Mouse (Mus musculus) cerebellum, adult 9-10 months (tissue): ENCODE measurements around the gene Avil.

ENCODE experiments used
- DNase-seq: peaks from one replicate; pipeline ENCODE4 v3.0.0; 2022

Avil gene

DNA sequence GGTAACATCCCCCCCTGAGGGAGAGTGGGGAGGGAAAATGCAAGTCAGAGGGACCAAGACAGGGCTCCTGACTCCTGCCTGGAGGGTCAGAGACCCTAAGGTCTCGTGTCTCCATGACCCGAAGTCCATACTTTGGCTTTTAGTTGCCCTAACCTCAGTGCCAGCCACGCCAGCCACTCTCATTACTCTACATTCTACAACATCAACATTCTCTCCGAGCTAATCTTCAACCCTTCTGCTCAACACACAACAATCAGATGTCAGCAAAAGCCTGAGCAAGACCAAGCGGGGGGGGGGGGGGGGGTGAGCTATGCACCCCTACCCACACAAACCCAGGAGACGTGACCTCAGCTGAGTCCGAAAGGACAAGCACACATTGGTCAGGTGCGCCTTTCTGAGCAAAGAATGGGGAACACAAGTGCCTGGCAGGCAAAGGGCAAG is 32.8 kb downstream of the Avil start:
- DNase-seq: no peak

DNA sequence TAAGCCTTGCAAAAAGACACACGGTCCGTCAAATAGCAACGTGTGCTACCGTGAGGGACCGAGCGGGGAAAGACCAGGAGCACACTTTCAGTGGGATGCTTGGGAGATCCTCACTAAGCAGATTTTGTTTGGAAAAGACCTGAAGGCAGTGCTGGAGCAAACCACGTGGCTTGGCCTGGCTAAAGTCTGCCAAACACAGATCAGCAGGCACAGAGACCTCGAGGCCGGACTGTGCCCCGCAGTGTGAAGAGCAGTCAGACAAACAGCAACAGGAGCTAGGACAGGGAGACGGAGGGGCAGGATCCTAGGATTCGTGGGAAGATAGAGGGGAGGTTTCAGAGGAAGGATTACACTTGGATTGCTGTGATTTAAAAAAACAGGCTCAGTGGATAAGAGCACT is 35.8 kb downstream of the Avil start:
- DNase-seq: no peak

DNA sequence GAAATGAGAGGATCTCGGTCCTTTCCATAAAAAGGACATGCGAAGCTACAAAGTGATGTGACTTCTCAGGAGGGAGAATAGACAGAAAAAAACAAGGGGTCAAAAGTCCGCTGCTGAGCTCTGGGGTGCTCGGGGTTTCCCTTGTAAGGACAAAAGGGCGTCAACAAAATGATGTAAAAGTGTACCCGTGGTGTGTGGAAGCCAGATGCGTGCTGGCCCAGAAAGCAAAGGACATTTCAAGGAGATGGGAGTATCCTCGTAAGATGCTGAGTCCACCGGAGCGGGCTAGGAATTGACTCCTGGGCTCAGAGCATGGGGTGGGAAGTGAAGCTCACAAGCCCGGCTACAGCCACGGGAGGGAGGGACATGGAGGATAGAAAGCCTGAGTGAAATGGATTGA is 37.1 kb downstream of the Avil start:
- no peak for DNase-seq

DNA sequence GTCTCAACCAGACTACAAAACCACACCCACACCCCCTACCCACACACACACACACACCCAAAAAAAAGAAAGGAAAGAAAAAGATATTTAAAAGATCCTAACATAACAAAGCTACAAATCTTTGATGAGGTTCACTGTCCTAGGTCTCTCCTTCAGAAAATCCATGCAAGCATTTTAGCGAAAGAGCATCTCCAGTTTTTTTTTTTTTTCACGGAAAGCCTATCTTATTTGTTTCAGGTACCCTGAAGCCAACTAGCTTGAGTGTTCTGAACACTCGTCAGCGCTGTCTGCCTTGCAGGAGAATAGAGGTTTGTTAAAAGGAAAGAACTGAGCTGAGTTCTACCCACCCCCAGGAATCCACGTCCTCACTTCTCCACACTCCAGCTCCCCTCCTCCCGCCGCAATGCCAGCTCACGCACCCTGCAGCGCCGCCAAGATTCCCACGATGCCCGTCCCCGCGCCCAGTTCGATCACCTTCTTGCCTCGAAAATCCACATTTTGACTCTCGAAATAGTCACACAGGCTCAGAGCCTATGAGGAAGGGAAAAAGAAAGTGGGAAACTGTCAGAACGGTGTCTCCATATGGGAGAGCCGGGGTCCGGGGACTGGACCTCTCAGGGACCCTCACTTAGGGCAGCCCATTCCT is 40.2 kb downstream of the Avil start:
- no peak for DNase-seq

DNA sequence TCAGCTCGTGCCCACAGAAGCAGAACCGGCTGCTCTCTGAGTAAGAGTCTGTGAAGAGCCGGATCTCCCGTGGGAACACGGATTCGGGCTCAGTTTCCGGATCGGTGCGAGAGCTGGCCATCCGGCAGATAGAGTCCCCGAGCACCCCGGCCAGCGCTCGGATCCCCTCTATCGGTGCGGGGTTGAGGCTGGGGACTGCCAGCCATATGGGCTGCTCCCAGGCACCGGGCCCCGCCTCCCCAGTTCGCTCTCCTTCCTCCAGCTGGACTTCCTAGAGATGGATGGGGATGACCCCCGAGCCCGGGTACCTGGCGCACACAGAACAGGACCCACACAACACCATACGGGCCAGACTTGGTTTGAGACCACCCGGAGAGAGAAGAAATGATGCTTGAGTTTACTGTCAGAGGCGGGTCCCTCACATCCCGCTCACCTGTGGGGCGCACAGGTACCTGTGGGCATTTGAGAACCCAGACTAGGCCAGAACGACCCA is 40.8 kb downstream of the Avil start, which contains the start of the genes Mettl1 and Eef1akmt3:
Mettl1 (plus strand) TSS at position 141 of the 493 bp plus-strand sequence.
Eef1akmt3 (minus strand) TSS at position 240 of the 493 bp plus-strand sequence.
- DNase-seq: no peak

DNA sequence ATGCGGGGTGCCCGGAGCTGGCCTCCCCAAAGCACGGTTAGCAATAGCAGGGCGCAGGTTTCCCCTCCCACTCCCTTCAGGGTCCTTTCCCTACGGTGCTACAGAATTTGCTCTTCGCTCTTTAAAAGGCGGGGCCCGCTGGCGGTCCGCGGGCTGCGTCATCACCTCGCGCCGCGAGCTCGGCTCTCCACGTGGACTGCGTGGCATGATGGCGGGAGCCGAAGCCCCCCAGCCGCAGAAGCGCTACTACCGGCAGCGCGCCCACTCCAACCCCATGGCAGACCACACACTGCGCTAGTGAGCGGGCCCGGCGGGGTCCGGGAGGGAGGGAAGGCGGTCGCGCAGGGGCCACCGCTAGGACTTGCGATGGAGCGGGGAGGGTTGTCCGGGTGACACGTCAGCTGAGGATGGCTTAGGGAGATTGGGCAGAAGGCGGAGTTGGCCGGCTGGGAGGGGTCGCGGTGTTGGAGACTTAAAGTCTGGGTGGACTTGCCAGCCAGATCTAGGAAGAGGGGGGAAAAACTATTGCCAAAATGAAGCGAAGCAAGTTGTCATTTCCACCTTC is 41.3 kb downstream of the Avil start:
- DNase-seq: peak; percentile 87

DNA sequence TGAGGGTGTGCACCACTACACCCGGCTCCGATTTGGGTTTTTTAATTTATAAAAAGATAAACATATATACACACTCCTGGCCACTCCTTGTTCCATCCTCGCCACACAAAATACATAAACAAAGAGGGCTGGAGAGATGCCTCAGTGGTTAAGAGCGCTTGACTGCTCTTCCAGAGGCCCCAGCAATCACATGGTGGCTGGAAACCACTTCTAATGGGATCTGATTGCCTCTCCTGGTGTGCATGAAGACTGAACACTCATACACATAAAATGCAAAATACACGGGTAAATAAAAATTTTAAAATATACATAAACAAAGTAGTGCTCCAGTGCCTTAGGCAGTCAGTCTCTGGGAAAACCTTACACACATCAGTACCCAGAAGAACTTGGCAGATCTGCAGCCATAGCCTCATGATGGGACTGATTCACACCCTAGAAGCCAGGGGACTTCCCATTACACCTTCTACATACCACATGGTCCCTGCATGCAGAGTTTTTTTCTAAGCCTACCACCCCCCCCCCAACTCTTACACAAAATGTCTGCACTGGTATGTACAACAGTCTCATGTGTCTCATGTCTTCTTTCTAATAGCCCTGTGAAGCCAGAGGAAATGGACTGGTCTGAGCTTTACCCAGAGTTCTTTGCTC is 42.1 kb downstream of the Avil start:
- no peak for DNase-seq

DNA sequence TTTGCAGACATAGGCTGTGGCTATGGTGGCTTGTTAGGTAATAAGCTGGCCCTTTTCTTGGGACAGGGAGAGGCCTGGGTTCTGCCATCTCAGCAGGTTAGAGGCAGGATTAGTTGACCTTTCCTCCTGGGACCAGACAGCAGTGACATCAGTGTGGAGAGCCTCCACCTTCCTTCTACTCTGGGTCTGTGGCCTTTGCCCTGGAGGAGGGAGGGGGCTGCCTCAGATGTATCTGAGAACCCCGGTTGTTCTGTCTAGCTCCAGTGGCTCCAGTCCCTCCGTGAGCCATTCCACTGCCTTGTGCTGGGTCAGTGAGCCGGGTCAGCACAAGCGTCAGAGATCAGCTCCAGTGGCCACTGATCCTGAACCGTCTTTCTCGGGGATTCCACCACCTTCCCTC is 42.7 kb downstream of the Avil start:
- no peak for DNase-seq

DNA sequence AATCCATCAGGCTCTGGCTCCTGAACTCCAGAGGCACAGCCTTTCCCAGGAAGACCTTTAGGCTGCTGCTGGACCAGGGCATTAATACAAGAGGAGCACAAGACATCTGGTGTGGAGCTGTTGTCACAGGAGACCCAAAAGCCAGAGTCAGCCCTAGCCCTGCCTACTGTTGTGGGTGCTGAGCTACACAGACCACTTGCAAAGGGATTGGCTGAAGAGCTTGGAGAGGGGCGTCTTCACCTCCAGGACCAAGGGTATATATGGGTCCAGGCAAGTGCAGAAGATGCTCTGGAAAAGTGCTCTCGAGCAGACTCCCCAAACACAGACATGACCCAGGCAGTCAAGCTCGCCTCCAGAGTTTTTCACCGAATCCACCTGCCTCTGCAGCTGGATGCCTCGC is 47.4 kb downstream of the Avil start, which contains the start of gene Cyp27b1:
Cyp27b1 (plus strand) TSS at position 297 of the 400 bp plus-strand sequence.
- DNase-seq: no peak

DNA sequence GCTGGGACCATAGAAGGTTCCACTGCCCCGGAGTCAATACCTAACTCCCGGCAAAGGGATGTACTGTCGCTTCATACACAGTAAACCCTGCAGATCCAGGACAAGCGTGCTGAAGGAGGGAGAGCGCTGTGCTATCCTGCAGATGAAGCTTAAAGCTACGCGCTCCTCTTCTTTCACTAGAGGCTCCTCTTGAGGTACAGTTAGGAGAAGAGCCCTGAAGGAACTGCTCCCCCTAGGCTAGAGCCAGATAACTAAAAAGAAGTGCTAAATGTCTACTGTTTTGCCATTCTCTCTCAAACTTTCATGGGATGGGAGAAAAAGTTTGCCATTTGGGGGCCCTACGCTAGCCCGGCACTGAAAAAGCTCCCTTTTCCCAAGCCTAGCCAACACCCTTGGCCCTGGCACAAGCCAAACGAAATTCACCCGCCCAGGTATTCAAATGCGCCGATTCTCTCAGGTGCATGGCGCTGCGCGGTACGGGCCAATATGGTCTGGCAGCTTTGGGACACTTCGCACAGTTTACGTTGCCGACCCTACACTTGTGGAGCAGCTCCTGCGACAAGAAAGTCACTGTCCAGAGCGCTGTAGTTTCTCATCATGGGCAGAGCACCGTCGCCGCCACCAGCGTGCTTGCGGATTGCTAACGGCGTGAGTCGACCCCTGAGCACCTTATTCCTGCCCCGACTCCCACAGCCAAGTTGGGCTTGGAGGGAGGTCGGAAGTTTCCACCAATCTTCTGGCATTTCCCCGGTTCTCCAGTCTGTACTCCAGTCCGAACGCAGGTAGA is 48.3 kb downstream of the Avil start:
- no peak for DNase-seq

DNA sequence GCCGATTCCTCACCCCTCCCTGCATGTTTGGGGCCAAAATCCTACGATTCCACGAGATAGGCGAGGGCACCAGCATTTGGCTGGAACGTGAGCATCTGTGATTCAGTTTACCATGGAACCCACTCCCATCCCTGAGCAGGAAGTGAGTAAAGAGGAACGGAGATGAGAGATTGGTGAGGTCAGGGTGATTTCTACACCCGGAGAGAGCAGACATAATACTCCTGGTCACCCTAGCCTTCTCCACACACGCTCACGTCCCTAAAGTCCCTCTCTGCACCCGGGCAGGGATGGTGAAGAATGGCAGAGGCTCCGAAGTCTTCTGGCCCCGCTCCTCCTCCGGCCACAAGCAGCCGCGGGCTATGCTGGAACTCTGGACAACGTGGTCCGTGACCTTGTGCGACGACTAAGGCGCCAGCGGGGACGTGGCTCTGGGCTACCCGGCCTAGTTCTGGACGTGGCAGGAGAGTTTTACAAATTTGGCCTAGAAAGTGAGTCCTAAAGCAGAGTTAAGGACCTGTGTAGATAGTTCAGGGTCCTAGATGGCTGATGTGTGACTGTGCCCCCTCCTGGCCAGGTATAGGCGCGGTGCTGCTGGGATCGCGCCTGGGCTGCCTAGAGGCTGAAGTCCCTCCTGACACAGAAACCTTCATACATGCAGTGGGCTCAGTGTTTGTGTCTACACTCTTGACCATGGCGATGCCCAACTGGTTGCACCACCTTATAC is 49.0 kb downstream of the Avil start:
- DNase-seq: no peak

DNA sequence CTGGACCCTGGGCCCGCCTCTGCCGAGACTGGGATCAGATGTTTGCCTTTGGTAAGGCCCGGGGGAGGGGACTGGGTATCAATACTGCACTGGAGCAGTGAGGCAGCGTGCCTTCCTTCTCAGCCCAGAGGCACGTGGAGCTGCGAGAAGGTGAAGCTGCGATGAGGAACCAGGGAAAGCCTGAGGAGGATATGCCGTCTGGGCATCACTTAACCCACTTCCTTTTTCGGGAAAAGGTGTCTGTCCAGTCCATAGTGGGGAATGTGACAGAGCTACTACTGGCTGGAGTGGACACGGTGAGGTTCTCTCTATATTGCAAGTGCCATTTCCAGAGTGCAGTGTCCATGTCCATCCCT is 49.6 kb downstream of the Avil start:
- DNase-seq: no peak

DNA sequence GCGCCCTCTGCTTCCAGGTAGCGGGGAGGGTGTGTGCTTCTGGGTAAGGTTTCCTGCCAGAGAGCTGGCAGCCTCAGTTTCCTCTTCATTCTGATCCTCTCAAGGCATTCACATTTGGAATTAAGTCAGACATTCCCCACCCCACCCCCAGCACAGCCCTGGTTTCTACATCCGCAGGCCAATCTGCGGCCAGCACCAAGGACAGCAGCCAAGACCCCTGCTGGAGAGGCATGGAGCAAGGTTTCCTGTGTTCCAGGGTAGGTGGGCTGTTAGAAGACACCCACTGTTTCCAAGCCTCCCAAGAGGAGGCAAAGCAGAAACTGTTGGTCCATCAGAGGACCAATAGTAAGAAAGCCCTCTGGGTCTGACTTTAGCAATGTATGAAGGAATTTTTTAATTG is 54.1 kb downstream of the Avil start:
- DNase-seq: no peak

DNA sequence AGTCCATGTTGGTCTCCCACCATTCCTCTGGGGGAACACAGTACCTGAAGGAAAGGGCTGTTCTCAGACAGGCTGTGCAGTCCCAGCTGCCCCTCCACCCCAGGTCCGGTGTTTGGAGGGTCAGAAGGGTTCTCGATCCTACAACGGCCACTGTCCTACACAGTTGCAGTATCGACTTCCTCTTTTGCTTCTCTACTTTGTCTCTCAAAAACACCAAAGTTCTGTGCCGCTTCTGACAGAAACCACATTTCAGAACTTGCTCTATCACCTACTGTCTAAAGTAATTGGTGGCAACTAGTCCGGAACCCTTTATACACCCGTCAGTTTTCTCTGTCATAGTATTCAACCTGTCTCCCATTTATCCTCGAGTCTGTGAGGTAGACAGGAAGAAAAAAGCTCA is 54.9 kb downstream of the Avil start:
- DNase-seq: no peak

DNA sequence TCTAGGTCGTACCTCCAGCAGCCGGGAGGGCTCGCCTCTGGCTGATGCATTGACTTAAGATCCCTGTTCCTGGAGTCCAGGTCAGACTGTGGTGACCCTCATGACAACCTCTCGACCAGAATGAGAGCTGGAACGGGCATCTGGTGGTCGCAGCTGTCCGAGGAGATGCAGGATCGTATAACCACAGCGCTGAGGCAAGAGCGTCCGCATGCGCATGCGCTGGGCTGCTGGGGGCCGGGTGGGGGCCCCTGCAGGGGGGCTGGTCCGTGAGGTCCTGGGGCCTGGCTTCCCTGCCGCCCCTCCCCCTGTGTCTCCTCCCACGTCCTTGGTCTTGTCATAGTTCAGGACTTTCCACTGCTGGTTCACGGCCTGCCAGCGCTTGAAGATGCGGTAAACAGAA is 56.0 kb downstream of the Avil start:
- peak; percentile 43 for DNase-seq

DNA sequence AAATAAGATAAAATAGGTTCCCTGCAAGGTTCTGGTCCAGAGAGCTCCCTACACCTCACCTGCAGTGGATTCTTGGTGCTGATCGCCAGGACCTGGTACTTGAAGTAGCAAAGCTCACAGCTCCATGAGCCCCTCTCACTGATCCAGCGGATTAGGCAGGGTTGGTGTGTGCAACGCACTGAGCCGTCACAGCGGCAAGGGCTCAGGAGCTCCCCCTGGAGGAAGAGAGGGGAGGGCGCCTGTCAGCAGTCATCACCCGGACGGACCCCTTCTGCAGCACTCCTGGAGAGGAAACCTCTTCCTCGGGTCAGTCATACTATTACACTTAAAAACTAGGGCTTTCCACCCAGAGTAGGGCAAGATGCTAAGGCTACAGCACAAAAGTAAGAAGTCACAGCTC is 57.7 kb downstream of the Avil start:
- peak; percentile 74 for DNase-seq

DNA sequence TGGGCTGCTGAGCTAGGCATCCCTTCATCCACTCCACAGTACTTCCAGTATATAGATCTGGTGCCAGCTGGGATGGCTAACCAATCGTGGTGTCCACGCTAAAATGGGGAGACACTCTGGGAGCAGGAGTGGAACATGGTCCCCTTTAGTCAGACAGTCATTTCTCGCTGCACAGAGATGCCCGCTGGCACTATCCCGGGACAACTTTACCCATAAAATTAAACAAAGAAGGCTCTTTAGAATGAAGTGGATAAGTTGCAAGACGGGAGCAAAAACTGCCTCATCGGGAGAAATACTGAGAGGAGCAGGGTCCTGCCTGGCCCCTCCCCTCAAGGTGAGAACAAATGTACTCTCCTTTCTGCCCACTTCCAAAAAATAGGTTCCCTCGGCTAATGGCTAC is 58.2 kb downstream of the Avil start:
- DNase-seq: peak; percentile 63

DNA sequence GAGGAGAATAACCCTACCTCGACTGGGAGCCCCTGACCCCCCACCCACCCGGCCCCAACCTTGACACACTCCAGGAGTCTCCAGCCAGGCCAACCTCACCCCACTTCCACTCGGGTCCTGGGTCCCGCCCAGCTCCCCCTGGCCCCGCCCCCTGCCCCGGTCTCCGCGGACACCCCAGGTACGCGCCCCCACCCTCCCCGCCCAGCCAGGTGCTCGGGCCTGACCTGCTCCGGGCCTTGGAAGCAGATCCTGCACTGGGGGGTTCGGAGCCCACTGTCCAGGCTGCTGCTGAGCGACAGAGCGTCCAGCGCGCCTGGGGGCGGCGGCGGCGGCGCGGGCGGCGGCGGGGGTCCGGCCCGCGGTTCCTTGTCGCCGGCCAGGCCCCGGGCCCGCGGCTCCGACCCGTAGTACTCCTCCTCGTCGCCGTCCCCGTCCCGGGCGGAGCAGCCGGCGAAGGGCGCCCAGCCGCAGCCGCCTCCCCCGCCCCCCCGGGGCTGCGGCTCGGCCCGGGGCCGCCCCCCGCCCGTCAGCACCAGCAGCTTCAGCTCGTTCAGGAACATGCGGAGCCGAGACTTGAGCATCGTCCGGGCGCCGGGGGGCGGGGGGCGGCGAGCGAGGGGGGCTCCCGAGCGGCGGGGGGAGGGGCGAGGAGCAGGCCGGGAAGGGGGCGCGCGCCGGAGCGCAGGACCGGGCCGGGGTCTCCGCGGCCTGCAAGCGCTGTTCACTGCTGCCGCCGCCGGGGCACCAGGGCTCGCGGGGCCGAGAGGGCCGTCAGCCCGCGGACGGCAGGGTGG is 58.9 kb downstream of the Avil start:
- peak; percentile 47 for DNase-seq

DNA sequence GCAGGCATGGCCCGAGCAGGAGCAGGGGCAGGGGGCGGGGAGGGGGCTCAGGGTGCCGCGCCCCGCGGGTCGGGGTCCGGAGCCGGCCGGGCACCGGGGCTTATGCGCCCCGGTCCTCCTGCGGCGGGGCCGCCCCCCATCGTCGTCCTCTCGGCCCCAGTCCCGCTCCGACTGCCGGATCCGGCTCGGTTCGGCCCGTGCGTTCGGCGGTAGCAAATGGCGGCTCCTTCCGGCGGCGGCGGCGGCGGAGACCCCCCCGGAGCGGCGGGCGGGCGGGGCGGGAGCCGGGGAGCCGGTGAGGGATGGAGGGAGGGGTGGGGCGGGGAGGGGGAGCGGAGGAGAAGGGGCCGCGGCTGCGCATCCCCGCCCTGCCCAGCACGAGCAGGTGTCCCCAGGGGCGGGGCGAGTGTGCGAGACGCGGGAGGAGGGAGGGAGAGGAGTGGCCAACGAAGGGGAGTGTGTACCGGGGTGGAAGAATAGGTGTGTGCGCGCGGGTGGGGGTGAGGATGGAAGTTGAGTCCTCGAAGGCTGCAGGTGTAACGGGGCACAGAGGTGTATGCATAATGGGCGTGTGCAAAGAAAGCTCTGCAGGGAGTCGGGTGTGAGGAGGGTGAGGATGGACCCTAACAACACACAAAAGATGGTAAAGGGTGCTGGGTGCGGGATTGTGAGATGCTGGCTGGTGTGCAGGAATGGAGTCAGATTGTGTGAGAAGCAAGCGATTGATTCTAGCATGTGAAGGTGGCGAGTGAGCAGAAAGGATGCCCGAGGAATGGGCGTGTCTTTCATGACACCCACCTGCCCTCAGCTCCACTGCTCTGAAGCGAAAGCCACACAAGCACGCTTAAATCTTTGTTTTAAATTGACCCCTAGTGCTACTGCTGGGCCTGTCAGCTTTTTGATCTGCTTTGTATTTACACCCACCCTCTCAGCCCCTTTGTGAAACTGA is 59.7 kb downstream of the Avil start, which contains the start of gene March9:
March9 (minus strand) TSS at position 217 of the 949 bp plus-strand sequence.
- DNase-seq: peak; percentile 93

DNA sequence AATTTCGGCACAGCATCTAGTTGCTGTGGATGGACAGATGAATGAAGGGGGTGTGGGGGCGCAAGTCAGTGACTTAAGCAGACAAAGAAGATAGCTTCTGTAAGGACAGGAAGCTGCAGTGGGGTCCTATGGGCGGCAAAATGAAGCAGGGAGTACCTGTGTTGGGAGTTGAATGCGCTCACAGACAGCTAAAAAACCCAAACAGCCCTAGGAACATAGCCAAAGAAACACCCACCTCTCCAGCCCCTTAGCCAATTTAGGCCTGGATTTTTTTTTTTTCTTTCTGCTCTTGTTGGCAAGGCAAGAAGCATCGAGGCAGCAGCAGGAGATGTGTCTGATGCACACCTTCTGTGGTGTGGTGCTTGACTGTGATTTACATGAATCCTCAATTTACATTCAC is 60.6 kb downstream of the Avil start:
- DNase-seq: peak; percentile 61

DNA sequence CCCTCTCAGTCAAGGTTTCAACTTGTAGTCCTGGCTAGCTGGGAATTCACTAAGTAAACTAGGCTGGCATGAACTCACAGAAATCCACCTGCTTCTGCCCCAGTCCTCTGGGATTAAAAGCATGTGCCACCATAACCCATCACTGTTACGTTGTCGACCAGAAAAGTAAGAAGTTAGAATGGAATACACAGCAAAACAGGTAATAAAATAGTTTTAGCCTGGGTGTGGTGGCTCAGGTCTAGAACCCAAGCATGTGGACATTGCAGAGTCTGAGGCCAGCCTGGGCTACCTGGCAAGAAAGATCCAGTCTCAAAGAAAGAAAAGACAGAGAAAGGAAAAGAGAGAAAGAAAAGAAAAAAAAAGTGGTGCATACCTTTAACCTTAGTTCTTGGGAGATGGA is 61.0 kb downstream of the Avil start:
- peak; percentile 67 for DNase-seq
